Mouse (Mus musculus): ENCODE results near the gene Trp53bp2.

- TF ChIP-seq CTCF (IDR thresholded peaks at IDR 0.05; ENCODE audit: low read depth, low read length): no peak
- no peak for TF ChIP-seq POLR2A (IDR thresholded peaks at IDR 0.05; ENCODE audit: insufficient read depth, low read length)
- no peak for TF ChIP-seq EP300 (IDR thresholded peaks at IDR 0.05; ENCODE audit: insufficient read depth, low read depth, low read length)
Measured at GRCm38 (mm10) chr1:182505291-182505690, 96.3 kb downstream of the Trp53bp2 start.
